Mouse (Mus musculus) urinary bladder, postnatal 36 days (tissue): ENCODE measurements around the gene Tmco3.

Experiments
- DNase-seq, 2 experiments: peaks; one replicate each; pipeline ENCODE4 v3.0.0; 2022; ENCODE audit warnings: low spot score in 2 of 2, mixed read lengths in 1 of 2

The Tmco3 gene

DNA sequence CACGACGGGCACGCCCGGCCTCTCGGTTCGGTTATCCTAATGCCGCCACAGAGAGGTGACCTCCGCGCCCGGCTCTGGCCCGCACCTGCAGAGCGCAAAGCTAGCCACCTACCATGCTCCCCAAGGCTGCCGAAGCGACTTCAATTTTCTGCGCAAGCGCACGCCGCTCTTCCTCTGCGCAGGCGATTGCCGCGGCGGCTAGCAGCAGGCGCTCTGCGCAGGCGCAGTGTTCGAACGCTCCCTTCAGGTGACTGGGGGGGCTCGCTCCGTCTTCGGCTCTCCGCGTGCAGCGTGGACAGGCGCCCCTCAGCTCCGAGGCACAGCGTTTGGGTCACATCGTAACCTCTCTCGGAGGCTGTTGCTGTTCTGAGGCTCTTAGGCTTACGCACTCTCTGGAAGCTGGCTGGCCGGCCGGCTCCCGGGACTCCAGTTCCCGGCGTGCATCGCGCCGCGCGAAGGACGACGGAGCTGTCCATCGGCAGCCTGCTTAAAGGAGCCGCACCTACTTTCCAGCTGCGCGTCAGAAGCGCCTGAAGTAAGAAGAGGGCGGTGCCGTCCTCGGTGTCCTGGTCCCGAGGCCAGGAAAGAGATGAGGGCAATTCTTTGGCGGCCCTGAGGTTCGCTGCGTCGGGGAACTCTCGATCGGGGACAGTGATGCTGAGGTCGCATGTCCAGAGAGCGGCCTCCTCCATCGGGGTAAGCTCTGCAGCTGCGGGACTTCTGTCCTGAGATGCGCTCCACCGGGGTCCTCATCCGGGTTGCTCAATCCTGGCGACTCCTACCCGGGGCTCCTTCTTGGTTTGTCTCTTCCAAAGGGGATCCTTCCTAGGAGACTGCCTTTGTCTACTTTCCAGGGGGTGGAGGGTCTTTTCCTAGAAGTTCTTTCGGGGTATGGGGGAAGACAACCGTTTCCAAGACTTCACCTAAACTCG, at the start of gene Tmco3, which contains the start of gene Dcun1d2:
TSS of gene Tmco3 (plus strand) at position 499 of the 932 bp plus-strand sequence.
TSS of gene Dcun1d2 (minus strand) at position 440 of the 932 bp plus-strand sequence.
- DNase-seq, result peak; percentile 92 to 93

DNA sequence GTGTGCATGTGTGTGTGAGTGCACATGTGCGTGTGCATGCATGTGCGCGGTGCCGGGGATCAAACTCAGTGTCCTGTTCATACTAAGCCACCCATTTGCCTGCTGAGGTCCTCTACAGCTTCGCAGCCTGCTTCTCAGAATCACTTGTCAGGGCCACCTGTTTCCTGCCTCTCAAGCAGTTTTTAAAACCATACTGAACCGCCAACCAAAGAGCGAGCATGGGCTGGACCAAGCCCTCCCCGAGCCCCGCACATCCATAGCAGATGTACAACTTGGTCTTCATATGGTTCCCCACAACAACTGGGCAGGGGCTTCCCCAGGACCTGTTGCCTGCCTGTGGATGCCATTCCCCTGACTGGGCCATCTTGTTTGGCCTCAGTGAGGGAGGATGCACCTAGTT, 47.9 kb upstream of the Tmco3 start:
- DNase-seq, result no peak

DNA sequence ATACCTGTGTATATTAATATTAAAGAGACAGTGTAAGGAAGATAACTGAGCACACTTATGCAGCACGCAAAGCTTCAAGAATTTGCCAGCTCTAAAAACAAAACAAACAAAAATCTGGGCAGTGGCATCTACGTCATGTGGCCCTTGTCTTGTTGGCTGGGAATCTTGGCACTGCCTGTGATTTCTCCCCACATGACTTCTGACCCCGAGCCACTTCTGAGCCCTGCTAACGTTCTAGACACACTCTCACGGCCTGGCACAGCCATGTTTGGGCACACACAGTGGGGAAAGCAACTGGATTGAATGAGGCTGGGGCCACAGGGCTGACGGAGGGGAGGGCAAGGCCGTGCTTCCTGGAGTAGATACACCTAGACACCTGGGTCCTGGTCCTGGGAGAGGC, 47.3 kb upstream of the Tmco3 start:
- DNase-seq, result peak in 1 of 2 experiments; percentile 42

DNA sequence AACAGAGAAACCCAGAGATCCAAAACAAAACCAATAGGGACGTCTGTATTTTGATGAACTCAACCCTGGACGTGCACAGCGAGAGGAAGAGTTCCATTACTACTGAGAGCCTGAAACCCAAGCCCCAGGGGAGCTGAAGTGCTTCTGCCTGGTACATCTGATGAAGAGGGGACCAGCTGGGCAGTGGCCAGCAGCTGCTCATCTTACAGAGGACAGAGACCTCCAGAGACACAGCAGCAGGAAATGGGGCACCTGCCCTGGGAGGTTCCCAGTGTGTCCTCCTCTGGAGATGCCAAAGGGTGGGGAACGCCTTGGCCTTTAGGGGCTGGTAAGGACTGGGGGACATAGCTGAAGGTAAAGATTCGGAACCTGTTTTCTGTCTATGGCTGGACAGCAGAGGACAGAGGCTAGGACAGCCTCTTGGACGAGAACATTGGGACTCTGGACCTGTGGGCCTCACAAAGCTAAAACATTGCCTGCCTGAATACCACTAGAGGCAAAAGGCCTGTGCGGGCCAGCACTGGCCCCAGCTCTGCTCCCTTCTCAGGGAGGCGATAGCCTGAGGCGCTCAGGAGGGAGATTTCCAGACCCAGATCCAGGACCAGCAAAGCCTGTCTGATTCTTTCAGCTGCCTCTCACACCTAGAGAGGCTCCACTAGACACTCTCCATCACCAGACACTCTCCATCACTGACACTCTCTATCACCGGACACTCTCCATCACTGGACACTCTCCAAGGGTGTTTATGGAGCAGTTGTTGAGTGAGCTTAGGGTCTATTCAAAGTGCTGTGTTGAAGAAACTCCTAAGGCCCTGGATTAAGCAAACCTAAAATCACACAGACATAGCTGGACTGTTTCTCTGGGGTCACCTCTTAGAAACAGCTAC, 44.8 kb upstream of the Tmco3 start:
- no peak for DNase-seq

DNA sequence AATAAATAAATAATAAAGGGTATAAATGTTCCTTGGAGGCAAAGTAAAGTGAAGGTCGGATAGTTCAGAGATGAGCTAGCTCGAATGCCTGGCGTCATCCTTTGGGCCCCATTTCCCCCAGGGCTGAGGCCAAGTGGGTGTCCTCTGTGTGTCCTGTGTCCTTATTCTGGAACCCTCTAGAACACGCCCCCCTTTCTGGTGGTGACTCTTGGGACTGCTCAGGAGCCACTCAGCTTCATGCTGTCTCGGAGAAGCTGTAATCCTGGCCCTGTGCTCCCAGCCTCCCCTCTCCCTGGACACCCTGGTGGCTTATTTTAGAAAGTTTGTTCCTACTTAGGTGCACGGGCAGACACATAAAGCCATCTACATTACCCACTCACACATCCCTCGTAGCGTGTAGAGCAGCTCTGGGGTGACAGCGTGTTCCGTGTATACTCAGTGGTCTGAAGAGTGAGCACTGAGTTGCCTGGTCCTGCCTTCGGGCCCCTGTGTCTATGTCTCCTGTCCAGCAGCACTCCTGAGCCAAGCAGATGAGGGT, 43.6 kb upstream of the Tmco3 start:
- no peak for DNase-seq

DNA sequence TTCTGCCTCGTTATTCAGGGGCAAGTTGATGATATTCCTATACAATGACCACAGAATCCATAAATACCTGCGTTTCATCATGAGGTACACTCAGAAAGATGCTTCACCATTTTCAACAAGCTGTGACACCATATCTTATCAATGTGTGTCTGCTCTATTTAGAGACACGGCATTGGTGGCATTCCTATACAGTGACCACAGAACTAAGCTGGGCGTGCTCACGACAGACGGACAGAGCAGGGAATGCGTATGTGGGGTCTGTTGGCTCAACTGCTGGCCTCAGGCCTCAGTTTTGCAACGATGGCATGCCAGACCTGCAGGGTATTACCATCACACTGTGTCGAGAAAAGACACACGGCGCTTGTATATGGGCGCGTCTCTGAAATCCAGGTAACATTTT, 35.2 kb upstream of the Tmco3 start:
- DNase-seq, result no peak

DNA sequence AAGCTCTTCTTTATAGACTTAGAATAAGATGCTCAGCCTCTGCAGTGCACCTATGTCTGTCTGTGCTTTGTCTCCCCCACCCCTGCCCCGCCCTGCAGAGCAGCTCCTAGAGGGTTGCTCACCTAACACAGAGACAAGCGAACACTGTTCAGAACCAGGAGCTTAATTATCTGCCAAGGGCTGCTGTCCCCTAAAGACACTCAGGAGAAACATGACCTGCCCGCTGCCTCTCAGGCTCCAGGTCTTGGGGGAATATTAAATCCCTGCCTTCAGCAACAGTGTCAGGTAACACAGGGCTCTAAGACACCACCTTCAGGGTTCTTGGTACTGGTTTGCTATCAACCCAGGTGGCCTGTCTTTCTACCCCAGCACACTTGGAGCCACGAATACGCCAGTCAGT, 34.6 kb upstream of the Tmco3 start:
- DNase-seq, result no peak

DNA sequence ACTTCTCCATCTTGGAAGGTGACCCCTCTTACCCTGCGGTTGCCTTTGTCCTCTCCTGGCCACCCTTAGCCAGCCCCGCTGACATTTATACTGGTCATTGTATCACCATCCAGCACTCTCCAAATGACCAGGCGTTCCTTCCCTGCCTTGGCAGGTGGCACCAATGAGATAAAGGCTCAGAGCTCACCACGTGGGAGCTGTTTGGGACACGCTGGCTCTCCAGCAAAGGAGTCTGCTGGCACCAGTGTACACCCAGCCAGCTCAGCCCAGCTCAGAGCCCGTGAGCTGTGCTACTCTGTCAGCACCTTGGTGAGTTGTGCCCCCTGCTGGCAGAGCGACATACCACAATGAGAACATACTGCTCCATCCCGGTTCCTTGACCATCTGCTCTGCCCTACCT, 34.0 kb upstream of the Tmco3 start, which contains the start of gene Adprhl1:
TSS of gene Adprhl1 (minus strand) at position 144 of the 400 bp plus-strand sequence.
- peak; percentile 26 to 62 for DNase-seq

DNA sequence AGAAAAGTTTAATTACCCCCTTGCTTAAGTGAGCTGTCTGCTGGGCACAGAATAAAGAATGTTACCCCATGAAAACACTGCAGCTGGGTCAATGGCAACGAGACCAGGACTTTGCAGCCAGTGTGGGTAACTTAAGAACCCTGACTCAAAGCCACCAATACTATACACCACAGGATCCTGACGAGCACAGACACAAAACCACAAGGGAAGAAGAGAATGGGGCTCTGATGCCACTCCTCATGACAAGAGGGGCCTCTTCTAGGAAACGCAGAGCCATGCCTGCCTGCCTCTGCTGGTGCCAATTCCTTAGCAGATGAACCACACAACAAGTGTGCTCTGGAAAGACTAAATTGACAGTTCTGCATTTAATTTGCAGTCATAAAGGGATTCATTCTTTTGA, 24.6 kb upstream of the Tmco3 start:
- DNase-seq, result no peak

DNA sequence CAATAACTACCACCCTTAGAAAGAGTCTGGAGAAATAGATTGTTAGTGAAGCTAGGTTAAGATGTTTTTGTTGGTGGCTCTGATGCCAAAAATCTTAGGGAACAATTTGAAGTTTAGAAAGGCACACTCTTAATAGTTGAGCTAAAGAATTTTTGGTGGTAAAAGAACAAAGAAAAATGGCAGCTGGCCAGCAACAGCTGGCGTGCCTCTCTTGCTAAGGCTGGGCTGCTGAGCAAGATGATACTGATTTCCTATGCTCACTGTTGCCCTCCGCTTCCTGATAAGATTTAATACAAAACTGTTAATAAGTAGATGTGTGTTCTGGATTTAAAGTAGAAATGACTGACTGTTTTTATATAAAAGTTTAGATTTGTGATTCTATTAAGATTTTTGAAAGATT, 20.4 kb upstream of the Tmco3 start:
- DNase-seq, result no peak

DNA sequence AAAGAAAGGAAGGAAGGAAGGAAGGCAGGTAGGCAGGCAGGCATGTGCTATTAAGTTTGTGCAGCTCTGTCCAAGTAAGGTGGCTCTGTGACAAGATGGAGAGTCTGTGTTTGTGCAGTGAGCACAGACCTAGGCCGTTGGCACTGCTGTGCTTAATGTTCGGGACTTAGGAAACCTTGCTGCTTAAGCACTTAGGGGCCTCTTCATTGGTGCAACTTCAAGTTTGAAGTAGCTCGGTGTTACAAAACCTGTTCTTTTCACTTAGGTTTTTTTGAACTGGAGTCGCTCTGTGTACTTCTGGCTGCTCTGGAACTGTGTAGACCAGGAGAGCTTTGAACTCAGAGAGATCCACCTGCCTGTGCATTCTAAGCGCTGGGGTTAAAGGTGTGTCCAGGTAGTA, 15.2 kb upstream of the Tmco3 start:
- no peak for DNase-seq

DNA sequence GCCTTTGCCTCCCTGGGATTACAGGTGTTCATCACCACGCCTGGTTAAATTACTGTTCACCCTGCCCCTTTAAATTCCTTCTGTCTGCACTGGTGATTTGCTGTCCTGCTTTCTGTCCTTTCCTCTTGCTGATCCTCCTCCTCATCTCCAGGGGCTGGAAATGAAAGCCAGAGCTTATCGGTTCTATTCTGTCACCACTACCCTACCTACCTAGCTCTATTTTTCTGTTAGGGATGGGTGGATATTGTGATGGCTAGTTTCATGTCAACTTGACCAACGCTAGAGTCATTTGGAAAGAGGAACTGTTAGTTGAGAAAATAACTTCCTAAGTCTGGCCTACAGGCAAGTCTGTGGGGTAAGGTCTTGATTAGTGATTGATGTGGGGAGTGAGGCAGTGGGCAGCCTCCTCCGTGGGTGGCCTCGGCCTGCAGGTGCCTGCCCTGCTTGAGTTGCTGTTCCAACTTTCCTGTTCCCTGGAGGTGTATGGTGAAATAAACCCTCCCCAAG, 11.0 kb upstream of the Tmco3 start:
- no peak for DNase-seq

DNA sequence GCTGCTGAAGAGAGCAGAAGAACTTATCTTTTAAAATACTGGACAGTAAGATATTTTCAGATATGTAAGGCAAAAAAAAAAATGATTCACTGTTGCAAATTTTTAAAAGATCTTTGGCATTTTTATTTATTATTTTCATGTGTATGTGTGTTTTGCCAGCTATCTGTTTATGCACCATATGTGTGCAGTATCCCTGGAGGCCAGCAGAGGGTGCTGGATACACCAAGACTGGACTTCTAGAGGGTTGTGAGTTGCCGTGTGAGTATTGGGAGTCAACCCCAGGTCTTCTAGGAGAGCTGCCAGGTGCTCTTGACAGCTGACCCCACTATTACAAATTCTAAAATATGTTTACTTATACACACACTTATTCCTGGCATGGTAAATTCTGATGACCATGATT, 4.8 kb upstream of the Tmco3 start:
- no peak for DNase-seq

DNA sequence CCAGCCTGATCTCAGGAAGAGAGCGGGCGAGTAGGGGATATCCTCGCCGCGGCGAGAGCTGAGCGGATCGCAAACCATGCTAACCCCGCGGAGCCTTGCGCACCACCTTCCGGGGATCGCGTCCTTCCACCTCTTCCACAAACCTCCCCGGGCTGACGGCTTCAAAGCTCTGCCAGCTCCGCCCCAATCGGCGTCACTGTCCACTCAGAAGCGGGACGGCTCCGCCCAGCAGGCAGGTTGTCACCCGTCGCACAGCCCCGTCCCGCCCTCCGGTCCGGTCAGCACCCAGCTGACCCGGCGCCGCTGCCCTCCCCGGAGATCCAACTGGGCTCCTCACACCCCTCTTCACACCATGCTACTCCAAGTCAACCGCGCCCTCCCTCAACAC, 692 bp upstream of the Tmco3 start:
- DNase-seq, result peak; percentile 83 to 91

DNA sequence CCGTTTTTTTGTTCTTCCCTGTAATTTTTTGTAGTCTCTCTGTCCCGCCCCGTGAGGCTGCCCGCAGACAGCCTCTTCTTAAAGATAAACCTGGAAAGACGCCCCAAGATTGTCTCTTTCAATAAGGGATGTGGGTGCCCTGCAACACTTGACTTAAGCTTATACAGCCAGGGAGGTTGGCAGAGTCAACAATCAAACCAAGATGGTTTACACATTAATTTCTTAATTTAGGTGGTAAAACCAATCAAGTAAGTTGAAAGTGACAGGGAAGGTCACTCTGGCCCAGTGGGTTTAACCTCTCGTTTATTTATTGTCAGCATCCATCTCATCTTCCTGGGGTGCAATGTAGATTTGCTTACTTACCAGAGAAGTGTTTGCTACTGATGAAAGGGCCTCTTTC, 656 bp downstream of the Tmco3 start:
- no peak for DNase-seq

DNA sequence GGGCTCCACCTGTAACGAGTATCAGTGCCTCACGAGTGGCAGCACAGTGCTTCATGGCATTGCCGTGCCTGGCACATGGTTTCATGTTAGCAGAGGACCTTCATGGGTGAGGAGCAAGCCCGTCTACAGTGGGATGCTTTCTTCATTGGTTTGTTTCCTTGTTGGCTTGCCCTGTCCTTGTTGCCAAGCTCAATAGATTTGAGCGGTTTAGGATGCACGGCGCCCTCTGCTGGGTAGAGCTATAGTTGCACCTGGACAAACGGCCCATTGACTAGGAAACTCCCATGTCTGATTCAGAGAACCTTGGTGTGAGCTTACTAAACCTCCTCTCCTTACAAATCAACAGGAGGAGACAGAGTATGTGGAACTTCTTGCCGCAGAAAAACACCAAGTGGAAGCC, 4.4 kb downstream of the Tmco3 start:
- peak; percentile 65 to 73 for DNase-seq

DNA sequence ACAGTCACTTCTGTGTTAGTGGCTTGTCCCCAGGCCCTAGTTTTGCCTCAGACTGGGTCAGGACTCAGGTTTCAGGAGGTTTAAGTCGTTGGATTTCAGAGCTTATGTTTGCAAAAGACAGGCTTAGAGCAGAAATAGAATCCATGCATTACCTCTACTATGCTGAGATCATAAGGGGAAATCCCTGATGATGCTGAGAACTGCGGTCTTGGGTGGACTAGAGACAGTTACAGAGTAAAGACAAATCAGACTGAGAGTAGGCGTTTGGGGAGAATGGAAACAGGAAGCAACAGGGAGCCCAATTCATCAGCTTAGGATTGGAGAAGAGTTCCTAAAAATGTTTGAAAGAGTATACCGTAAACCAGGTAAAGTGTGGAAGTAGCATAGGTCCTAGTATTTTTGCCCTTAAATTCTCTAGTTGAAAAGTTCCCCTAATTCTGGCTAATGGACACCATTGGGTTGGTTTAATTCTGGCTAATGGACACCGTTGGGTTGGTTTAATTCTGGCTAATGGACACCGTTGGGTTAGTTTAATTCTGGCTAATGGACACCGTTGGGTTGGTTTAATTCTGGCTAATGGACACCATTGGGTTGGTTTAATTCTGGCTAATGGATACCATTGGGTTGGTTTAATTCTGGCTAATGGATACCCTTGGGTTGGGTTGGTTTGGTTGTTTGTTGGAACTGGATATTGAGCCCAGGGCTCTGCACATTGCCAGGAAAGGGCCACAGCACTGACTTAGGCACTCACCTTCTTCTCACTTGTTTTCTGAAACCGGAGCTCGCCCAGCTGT, 5.9 kb downstream of the Tmco3 start:
- no peak for DNase-seq

DNA sequence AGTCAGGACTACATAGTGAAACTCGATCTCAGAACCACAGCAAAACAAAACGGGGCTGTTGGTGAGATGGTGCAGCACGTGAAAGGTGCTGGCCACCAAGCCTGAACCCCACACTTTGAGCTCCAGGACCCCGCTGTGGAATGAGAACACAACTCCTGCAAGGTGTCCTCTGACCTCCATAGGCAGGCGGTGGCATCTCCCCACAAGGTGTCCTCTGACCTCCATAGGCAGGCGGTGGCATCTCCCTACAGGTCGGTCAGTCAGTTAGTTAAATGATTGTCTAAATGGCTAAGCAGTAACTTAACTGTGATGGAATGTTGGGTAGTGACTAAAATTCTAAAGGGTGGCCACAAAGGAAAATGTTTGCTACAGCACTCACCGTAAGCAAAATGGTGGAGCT, 11.6 kb downstream of the Tmco3 start:
- DNase-seq, result no peak

DNA sequence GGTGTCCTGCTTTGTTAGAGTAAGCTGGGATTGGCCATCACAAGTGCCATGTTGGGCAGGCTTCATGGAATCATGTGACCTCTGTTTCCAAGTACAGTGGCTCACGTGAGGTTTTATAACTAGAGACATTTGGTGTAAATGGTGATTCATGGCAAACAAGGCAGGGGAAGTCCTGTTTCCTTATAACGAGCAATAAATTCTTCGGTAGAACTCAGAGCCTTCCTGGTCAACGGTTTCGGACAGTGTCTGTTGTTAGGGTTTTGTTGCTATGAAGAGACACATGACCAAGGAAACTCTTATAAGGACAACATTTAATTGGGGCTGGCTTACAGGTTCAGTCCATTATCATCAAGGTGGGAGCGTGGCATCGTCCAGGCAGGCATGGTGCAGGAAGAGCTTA, 13.0 kb downstream of the Tmco3 start:
- DNase-seq, result no peak

DNA sequence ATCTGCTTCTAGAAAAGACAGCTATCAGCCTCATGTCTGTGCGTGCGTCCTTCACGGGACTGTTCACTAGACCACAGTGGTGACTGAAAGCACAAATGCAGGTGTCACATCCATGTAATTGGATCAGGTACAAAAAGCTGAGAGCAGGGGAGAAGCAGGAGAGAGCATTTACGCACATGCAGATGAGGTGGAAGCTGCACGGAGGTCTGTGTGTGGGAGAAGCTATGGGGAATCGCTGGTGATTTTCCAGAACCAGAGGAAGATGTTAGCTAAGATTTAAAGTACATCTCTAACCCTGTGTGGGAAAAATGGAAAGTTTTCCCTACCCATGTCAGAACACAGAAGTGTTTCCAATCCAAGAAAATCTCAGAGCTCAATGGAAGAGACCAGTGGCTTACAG, 17.5 kb downstream of the Tmco3 start:
- no peak for DNase-seq

DNA sequence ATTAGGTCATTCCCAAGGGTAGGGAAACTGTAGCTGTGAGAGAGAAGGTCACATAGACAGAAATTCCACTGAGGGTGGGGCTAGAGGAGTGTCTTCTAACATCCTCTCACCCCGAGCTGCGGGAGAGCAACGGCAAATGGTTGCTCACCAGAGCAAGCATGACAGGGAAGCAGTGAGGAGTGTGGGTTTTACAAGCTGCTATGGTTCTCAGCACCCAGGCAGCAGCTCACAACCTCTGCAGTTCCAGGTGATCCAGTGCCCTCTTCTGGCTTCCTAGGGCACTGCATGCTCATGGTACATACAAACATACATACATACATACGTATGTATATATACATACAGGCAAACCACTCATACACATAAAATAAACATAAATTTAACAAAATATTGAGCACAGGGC, 17.9 kb downstream of the Tmco3 start:
- DNase-seq, result no peak
